Mouse (Mus musculus): ENCODE results near the gene S1pr2.

GRCm38 (mm10) chr9:20923258-20923657, 53.3 kb downstream of the S1pr2 start:
- TF ChIP-seq GATA1 (IDR thresholded peaks at IDR 0.05; ENCODE audit: low read length): no peak
- no peak for TF ChIP-seq TAL1 (IDR thresholded peaks at IDR 0.05; ENCODE audit: low read length)

Measured in erythroblast, embryonic 14.5 days (primary cell).